Mouse (Mus musculus) layer of hippocampus, adult 9-11 months (tissue): Measurements from ENCODE around the gene Prss36.
"Not testable (repeated sequence)": the region's sequence is repeated elsewhere in the genome, so short reads cannot be mapped to it uniquely, and the experiment has no call there.

ENCODE experiments used
- DNase-seq: peaks from one replicate; pipeline ENCODE4 v3.0.0; 2022

Gene Prss36

GRCm38 (mm10) chr7:127899997-127900396 lies 46.5 kb downstream of the Prss36 start:
- DNase-seq = no peak

- DNase-seq = no peak
Measured at GRCm38 (mm10) chr7:127898179-127898956, 48.2 kb downstream of the Prss36 start.

- no peak for DNase-seq
Measured at GRCm38 (mm10) chr7:127897542-127897941, 49.0 kb downstream of the Prss36 start.

GRCm38 (mm10) chr7:127896384-127896783 lies 50.1 kb downstream of the Prss36 start:
- DNase-seq = peak; percentile 59

GRCm38 (mm10) chr7:127895891-127896290 lies 50.6 kb downstream of the Prss36 start:
- not testable (repeated sequence) for DNase-seq

GRCm38 (mm10) chr7:127895442-127895841 lies 51.1 kb downstream of the Prss36 start, which contains the start of the genes Gm21974 and Vkorc1:
TSS of gene Gm21974 (minus strand) at chr7:127895454.
TSS of gene Vkorc1 (minus strand) at chr7:127895617.
- peak; percentile 96 for DNase-seq

GRCm38 (mm10) chr7:127894480-127894879 lies 52.0 kb downstream of the Prss36 start:
- no peak for DNase-seq

GRCm38 (mm10) chr7:127890798-127891197 lies 55.7 kb downstream of the Prss36 start, which contains the start of gene Prss53:
TSS of gene Prss53 (minus strand) at chr7:127890970.
- DNase-seq = no peak

- DNase-seq = no peak
Measured at GRCm38 (mm10) chr7:127888821-127889220, 57.7 kb downstream of the Prss36 start.

- no peak for DNase-seq
Measured at GRCm38 (mm10) chr7:127887781-127888180, 58.7 kb downstream of the Prss36 start.

GRCm38 (mm10) chr7:127887191-127887590 lies 59.3 kb downstream of the Prss36 start:
- no peak for DNase-seq

GRCm38 (mm10) chr7:127886551-127886950 lies 60.0 kb downstream of the Prss36 start:
- no peak for DNase-seq

GRCm38 (mm10) chr7:127885951-127886350 lies 60.6 kb downstream of the Prss36 start:
- DNase-seq = peak; percentile 79
